Mouse (Mus musculus) spleen, adult 2 months (tissue): ENCODE data around the gene Arl14. TPM values are rescaled to one million over a fixed set of nuclear protein-coding genes. Genes with fewer than 3 reads are reported as not detected.

ENCODE experiments used
- DNase-seq, 2 experiments: peaks; one replicate each; pipeline versions ENCODE4 v3.0.0 to v3.0.0-alpha.2; 2012 to 2021; ENCODE audit warnings: low spot score in 2 of 2, low read depth in 1 of 2
- H3K27ac ChIP-seq: fragments of 200-500 bp; 2 replicates; pipeline ENCODE4 v1.5.1; 2012; ENCODE audit warnings: low read length, inconsistent platforms; ENCODE audit not compliant: insufficient read depth
- H3K27me3 ChIP-seq: fragments of 200-500 bp; 2 replicates; pipeline ENCODE4 v1.6.1; 2012; ENCODE audit warnings: mild to moderate bottlenecking, moderate library complexity, low read length, inconsistent platforms; ENCODE audit not compliant: control insufficient read depth, insufficient read depth
- H3K36me3 ChIP-seq: fragments of 200-500 bp; 2 replicates; pipeline ENCODE4 v1.6.1; 2012; ENCODE audit warnings: mild to moderate bottlenecking, low read length, inconsistent platforms; ENCODE audit not compliant: control insufficient read depth, insufficient read depth
- H3K4me1 ChIP-seq: fragments of 200-500 bp; 2 replicates; pipeline ENCODE4 v1.6.1; 2011; ENCODE audit warnings: inconsistent platforms; ENCODE audit not compliant: control insufficient read depth, insufficient read depth, insufficient read length
- H3K4me3 ChIP-seq: fragments of 200-500 bp; 2 replicates; pipeline ENCODE4 v1.5.1; 2011; ENCODE audit warnings: mild to moderate bottlenecking, inconsistent platforms; ENCODE audit not compliant: insufficient read depth, insufficient read length; ENCODE audit errors: extremely low read depth
- CTCF ChIP-seq: fragments of 200-500 bp; IDR thresholded peaks from 2 replicates; pipeline ENCODE4 v1.5.1; 2011; ENCODE audit warnings: mild to moderate bottlenecking, inconsistent platforms; ENCODE audit not compliant: insufficient read depth, insufficient read length, insufficient replicate concordance; ENCODE audit errors: extremely low read depth
- POLR2A ChIP-seq: fragments of 200-500 bp; IDR thresholded peaks from 2 replicates; pipeline ENCODE4 v1.6.1; 2011; ENCODE audit warnings: low read depth, low read length, inconsistent platforms
- WGBS: fragments of 180-500 bp; shearing (Covaris S2); methylation state at CpG from one replicate; pipeline ENCODE4 v1.1.7; 2018; 5-methylcytosine and 5-hydroxymethylcytosine counted together
- polyA plus RNA-seq: library from polyadenylated mRNA; depleted of rRNA; stranded (reverse); fragments of >200 nt; gene quantifications from 2 replicates; pipeline ENCODE4 v1.2.3, GENCODE M21; 2012

The Arl14 gene
- polyA plus RNA-seq, 1 experiment: not detected

DNA sequence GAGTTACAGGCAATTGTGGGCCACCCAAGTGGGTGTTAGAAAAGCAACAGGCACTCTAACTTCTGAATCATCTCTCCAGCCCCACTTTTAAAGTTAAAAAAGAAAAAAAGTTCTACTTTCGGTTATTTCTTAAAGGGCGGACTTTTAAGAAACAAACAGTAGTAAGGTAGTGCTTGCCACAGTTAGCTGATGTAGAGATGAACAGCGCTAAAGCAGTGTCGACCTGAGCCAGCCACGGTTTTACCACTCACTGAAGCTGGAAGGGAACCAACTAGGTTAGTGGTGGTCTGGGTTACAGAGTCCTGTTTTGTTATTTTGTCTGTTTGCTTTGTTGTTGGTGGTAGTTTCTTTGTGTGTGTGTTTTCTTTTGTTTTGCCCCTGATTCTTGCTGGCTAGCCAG is 8.8 kb upstream of the Arl14 start:
- no peak for TF ChIP-seq POLR2A
- TF ChIP-seq CTCF: no peak
- Histone ChIP-seq H3K27me3 (no peaks in the 10 kb centered on the region), H3K4me3 (no peak overlapping the region), H3K27ac (no peak overlapping the region), H3K36me3 (no peaks in the 10 kb centered on the region), H3K4me1 (no peaks in the 10 kb centered on the region)
- 70% methylated on average over 5 of the region's 5 CpGs for WGBS
- DNase-seq: no peak

DNA sequence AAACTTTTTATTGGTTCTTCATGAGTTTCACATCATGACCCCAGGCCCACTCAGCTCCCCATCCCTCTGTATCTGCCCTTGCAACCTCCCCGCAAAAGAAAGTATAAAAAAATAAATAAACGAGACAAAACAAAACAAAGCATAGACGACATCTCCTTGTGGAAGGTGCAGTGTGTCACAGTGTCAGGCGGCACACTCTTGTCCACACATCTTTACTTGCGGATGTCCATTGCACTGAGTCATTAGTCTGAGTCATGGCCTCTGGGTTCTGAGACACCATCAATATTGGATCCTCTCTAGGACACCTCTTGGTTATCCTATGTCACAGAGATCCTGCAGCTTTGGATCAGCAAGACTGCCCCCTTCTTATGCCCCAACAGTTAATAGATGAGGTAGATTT is 7.7 kb upstream of the Arl14 start:
- Histone ChIP-seq H3K36me3 (no peaks in the 10 kb centered on the region), H3K27me3 (no peaks in the 10 kb centered on the region), H3K27ac (no peak overlapping the region), H3K4me1 (no peaks in the 10 kb centered on the region), H3K4me3 (no peak overlapping the region)
- no peak for DNase-seq
- TF ChIP-seq CTCF (no peak), POLR2A (no peak)
- WGBS: 91% methylated on average over 5 of the region's 5 CpGs

DNA sequence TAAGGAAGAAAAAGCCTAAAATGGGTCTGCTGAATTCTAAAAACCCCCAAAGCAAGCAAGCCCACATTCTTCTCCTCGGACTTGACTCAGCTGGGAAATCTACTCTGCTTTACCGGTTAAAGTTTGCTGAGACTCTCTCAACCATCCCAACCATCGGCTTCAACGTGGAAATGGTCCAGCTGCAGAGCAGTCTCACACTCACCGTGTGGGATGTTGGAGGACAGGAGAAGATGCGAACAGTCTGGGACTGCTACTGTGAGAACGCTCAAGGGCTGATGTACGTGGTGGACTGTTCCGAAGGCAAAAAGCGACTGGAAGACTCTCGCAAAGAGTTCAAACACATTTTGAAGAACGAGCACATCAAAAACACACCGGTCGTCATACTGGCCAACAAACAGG is 282 bp downstream of the Arl14 start:
- no peak for DNase-seq
- no peaks in the 10 kb centered on the region for H3K36me3 ChIP-seq
- H3K4me1 ChIP-seq: peaks cover 7% of the 10 kb centered on the region
- H3K27me3 ChIP-seq: no peaks in the 10 kb centered on the region
- no peak overlapping the region; the same call in 1 of the 2 replicates for H3K4me3 ChIP-seq
- no peak for TF ChIP-seq POLR2A
- TF ChIP-seq CTCF: no peak
- 95% methylated on average over 14 of the region's 14 CpGs for WGBS
- H3K27ac ChIP-seq: no peak overlapping the region

DNA sequence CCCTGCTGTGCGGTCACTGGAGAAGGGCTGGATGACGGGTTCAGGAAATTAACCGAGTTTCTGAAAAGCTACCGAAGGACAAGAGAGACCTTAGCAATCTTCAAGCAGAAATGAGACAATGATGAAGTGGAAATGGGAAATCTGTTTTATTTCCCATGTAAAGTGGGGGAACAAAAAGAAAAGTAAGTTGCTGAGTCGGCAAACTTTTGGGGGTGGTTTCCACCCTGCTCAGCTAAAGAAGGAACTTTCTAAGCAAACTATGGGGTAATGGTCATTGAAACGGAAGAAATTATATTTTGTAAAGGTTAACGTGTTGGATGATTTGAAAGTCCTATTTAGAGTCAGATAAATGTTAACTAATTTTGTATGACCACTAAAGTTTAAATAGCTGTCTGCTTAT is 768 bp downstream of the Arl14 start:
- no peaks in the 10 kb centered on the region for H3K36me3 ChIP-seq
- no peak overlapping the region; the same call in 1 of the 2 replicates for H3K4me3 ChIP-seq
- no peak for DNase-seq
- WGBS: 76% methylated on average over 7 of the region's 7 CpGs
- peaks cover 7% of the 10 kb centered on the region for H3K4me1 ChIP-seq
- TF ChIP-seq POLR2A (no peak), CTCF (no peak)
- no peaks in the 10 kb centered on the region for H3K27me3 ChIP-seq
- no peak overlapping the region for H3K27ac ChIP-seq

DNA sequence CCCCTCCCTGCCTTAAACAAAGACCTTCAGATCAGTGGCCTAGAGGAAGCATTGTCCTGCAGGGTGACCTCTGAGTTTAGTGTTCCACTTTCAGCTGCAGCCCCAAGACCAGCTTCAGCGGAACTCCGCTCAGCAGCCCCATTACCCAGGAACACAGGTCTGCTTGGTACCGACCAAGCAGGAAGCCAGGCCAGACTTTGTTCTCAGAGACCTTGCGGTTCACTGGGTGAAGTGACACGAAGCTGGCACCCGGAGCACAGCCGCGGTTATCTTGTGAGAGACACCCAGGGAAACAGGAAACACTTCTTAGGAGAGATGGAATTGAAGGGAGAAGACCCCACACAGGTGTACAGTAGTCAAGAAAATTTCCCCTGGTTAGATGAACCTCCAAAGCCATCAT is 1.4 kb downstream of the Arl14 start:
- Histone ChIP-seq H3K27ac (peak overlapping the region; percentile 49), H3K27me3 (no peaks in the 10 kb centered on the region), H3K4me3 (no peak overlapping the region), H3K4me1 (peaks cover 7% of the 10 kb centered on the region), H3K36me3 (no peaks in the 10 kb centered on the region)
- TF ChIP-seq CTCF (no peak), POLR2A (no peak)
- WGBS: 35% methylated on average over 8 of the region's 8 CpGs
- DNase-seq: peak in 1 of 2 experiments; percentile 16

DNA sequence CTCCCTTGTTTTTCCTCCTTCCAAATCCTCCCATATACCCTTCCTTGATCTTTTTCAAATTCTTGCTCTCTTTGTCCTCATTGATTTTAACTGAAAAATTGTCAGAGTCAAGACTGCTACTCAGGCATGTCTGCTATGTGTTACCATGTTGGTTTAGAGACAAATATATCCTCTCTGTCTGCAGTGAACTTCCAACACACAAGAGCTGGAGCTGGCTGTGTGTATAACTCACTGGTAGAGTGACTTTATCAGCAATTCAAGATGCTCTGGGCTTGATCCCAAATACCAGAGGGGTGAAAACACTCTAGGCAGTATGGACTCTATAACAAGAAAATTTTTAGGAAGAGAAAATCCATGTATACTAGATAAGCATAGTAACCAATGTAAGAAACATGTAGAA is 2.8 kb downstream of the Arl14 start:
- TF ChIP-seq POLR2A (no peak), CTCF (no peak)
- no peak overlapping the region for H3K4me3 ChIP-seq

DNA sequence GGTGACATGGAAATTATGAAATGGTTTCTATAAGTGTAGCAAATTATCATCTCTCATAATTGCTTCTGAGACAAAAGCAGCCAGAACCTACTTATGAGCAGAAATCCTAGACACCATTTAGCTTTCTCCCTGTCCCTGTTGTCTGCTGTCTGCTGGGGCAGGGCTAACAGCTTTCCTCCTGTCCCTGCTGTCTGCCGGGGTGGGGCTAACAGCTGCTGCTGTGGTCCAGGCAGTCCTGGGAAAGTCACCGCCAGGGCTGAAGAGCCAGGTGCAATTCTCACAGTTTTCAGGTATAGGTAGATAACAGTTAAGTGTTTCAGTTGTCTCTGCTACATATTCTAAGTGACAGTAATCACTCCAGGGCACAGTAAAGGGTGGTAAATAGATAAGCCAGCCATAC is 4.3 kb downstream of the Arl14 start:
- peaks cover 7% of the 10 kb centered on the region for H3K4me1 ChIP-seq
- 90% methylated on average over 2 of the region's 2 CpGs for WGBS

More for the DNA sequence above, 2.8 kb downstream of the Arl14 start:
- peaks cover 7% of the 10 kb centered on the region for H3K4me1 ChIP-seq
- H3K27me3 ChIP-seq: no peaks in the 10 kb centered on the region
- H3K27ac ChIP-seq: no peak overlapping the region
- no peak for DNase-seq
- H3K36me3 ChIP-seq: no peaks in the 10 kb centered on the region

More for the DNA sequence above, 4.3 kb downstream of the Arl14 start:
- Histone ChIP-seq H3K36me3 (no peaks in the 10 kb centered on the region), H3K27me3 (no peaks in the 10 kb centered on the region), H3K4me3 (no peak overlapping the region), H3K27ac (no peak overlapping the region)
- no peak for DNase-seq
- TF ChIP-seq POLR2A: no peak
- TF ChIP-seq CTCF: no peak
